Mouse (Mus musculus) embryonic fibroblast, embryonic 13.5 days (primary cell): ENCODE results near the gene Rasgrp2.

Source experiments
- CTCF ChIP-seq: IDR thresholded peaks from 2 replicates; pipeline ENCODE4 v1.5.1; 2011; ENCODE audit warnings: mild to moderate bottlenecking, control low read depth, low read length, moderate library complexity, borderline replicate concordance; ENCODE audit not compliant: insufficient read depth
- POLR2A ChIP-seq: IDR thresholded peaks from 2 replicates; pipeline ENCODE4 v1.6.1; 2011; ENCODE audit warnings: low read depth, mild to moderate bottlenecking, control low read depth, low read length, moderate library complexity

DNA sequence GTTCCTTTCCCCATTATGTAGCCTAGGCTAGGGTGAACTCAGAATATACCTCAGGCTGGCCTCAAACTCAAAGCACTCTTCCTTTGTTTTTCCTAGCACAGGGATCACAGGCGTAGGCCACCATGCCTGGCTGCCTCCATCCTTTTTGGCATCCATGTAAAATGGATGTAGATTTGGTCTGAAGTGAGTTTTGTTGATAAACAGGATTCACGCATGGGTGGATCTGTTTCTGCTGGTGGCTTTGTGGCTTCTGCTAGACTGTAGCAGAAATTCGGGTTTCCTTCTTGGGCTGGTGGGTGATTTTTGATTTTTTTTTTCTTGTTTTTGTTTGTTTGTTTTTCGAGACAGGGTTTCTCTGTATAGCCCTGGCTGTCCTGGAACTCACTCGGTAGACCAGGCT is 10.8 kb downstream of the Rasgrp2 start:
- TF ChIP-seq CTCF (no peak), POLR2A (no peak)
